Mouse (Mus musculus) limb, embryonic 15.5 days (tissue): Measurements from ENCODE around the gene Pbx2. TPM values are rescaled to one million over a fixed set of nuclear protein-coding genes. Genes with fewer than 3 reads are reported as not detected.

ENCODE experiments used
- ATAC-seq: fragments of 200-750 bp; cut with Nextera tagmentation; 2 replicates; pipeline ENCODE4 v1.8.0; 2017; ENCODE audit warnings: low read depth, moderate TSS enrichment; ENCODE audit not compliant: insufficient number of reproducible peaks, low FRiP score, low TSS enrichment
- H3K27ac ChIP-seq: fragments of 300-500 bp; sonication (generic); 2 replicates; pipeline ENCODE4 v1.5.1; 2015; ENCODE audit warnings: moderate library complexity, mild to moderate bottlenecking, inconsistent platforms
- H3K27me3 ChIP-seq: fragments of 300-500 bp; sonication (generic); 2 replicates; pipeline ENCODE4 v1.6.1; 2015; ENCODE audit warnings: inconsistent platforms
- H3K36me3 ChIP-seq: fragments of 300-500 bp; sonication (generic); 2 replicates; pipeline ENCODE4 v1.6.1; 2015; ENCODE audit warnings: inconsistent platforms
- H3K4me1 ChIP-seq: fragments of 300-500 bp; sonication (generic); 2 replicates; pipeline ENCODE4 v1.6.1; 2015; ENCODE audit warnings: inconsistent platforms
- H3K4me2 ChIP-seq: fragments of 300-500 bp; sonication (generic); 2 replicates; pipeline ENCODE4 v1.6.1; 2015; ENCODE audit warnings: mild to moderate bottlenecking, inconsistent platforms
- H3K4me3 ChIP-seq: fragments of 300-500 bp; sonication (generic); 2 replicates; pipeline ENCODE4 v1.5.1; 2015; ENCODE audit warnings: mild to moderate bottlenecking, inconsistent platforms
- H3K9ac ChIP-seq: fragments of 300-500 bp; sonication (generic); 2 replicates; pipeline ENCODE4 v1.6.1; 2015; ENCODE audit warnings: inconsistent platforms
- H3K9me3 ChIP-seq: fragments of 300-500 bp; sonication (generic); 2 replicates; pipeline ENCODE4 v1.6.1; 2016; ENCODE audit warnings: inconsistent platforms
- WGBS: fragments of 180-500 bp; shearing (Covaris S2); methylation state at CpG from one replicate; pipeline ENCODE4 v1.1.7; 2015; 5-methylcytosine and 5-hydroxymethylcytosine counted together
- polyA plus RNA-seq: library from polyadenylated mRNA; unstranded; fragments of >200 nt; fragmentation: Nextera tagmentation; extraction: Ambion mirVana; gene quantifications from 2 replicates; pipeline ENCODE4 v1.2.1, GENCODE M21; 2015

Pbx2 gene
- polyA plus RNA-seq, 1 experiment from 2014 or later, result 9.8 TPM

- Histone ChIP-seq H3K4me3 (0 out of 2 replicates have a peak overlapping the region, but pooled peaks have one; percentile 80), H3K9me3 (no peaks in the 10 kb centered on the region), H3K27me3 (no peaks in the 10 kb centered on the region), H3K36me3 (peaks cover 11% of the 10 kb centered on the region), H3K4me2 (peak overlapping the region; percentile 24), H3K9ac (no peak overlapping the region), H3K27ac (peak overlapping the region; percentile 98), H3K4me1 (peaks cover 71% of the 10 kb centered on the region)
- WGBS, result 67% methylated on average over 15 of the region's 15 CpGs
- ATAC-seq, result no peak
Measured at GRCm38 (mm10) chr17:34590154-34590987, 695 bp upstream of the Pbx2 start.

DNA sequence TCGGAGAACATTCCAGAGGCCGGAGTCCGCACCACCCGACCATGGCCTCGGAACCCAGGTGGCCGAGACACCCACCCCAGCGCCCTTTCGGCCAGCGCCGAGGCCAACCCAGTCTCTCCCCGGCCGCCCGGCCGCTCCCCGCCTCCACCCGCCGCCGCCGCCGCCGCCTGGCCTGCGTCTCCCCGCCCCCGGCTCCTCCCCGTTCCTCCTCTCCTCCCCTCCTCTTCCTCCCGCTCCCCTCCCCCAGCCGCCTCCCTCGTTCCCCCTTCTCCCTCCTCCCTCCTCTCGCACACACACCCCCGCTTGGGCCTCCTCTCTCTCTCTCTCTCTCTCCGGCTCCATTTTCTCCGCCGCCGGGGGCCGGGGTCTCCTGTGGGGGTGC is 919 bp downstream of the Pbx2 start:
- H3K9ac ChIP-seq, result peak overlapping the region; percentile 84
- WGBS, result under 1% methylated on average over 31 of the region's 35 CpGs
- peak; percentile 42; the same call in 1 of the 2 replicates for ATAC-seq
- peaks cover 63% of the 10 kb centered on the region for H3K4me1 ChIP-seq
- H3K27me3 ChIP-seq, result no peaks in the 10 kb centered on the region
- H3K4me3 ChIP-seq, result peak overlapping the region; percentile 80
- no peaks in the 10 kb centered on the region for H3K9me3 ChIP-seq
- H3K27ac ChIP-seq, result peak overlapping the region; percentile 98
- peaks cover 21% of the 10 kb centered on the region for H3K36me3 ChIP-seq
- H3K4me2 ChIP-seq, result peak overlapping the region; percentile 85

DNA sequence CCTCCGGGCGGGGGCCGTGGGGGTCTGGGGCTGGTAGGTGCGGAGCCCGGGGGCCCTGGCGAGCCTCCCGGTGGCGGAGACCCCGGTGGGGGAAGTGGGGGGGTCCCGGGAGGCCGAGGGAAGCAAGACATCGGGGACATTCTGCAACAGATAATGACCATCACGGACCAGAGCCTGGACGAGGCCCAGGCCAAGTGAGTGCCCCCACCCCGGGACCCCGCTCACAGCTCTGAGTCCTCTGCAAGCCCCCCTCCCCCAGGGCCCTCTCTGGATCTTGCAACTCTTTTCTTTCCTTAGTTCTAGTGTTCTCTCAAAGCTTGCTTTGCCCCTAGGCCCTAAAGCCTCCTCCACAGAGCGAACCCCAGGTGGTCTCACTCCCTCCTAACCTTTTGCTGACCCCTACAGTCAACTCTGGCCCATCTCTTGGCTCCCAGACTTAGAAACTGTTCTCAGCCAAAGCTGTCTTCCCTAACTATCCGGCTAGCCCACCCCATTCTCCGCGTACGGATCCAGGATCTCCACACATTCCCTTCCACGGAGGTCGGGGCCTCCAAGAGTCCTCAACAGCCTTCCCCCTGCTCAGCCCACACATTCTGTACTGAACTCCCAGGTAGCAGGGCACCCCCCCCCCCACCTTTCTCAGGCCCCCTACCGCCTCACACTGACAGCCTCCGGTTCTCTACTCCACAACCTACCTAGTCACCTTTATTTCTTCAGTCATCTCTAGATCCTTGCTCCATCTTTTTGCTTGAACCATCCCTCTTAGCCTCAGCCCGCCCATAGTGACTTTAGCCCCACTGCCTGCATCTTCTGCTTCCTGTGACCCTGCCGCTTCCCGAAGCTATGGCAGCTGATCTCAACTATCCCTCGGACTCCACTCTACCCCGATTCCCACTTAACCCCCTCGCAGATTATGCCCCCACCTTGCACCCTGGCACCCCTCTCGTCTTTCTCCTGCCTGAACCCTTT is 1.8 kb downstream of the Pbx2 start:
- H3K4me3 ChIP-seq, result peak overlapping the region; percentile 80
- no peaks in the 10 kb centered on the region for H3K27me3 ChIP-seq
- peaks cover 66% of the 10 kb centered on the region for H3K4me1 ChIP-seq
- H3K4me2 ChIP-seq, result peak overlapping the region; percentile 85
- peak; percentile 4; the same call in 1 of the 2 replicates for ATAC-seq
- peak overlapping the region; percentile 98 for H3K27ac ChIP-seq
- no peaks in the 10 kb centered on the region for H3K9me3 ChIP-seq
- H3K36me3 ChIP-seq, result peaks cover 21% of the 10 kb centered on the region
- H3K9ac ChIP-seq, result peak overlapping the region; percentile 84
- WGBS, result 1% methylated on average over 23 of the region's 32 CpGs

DNA sequence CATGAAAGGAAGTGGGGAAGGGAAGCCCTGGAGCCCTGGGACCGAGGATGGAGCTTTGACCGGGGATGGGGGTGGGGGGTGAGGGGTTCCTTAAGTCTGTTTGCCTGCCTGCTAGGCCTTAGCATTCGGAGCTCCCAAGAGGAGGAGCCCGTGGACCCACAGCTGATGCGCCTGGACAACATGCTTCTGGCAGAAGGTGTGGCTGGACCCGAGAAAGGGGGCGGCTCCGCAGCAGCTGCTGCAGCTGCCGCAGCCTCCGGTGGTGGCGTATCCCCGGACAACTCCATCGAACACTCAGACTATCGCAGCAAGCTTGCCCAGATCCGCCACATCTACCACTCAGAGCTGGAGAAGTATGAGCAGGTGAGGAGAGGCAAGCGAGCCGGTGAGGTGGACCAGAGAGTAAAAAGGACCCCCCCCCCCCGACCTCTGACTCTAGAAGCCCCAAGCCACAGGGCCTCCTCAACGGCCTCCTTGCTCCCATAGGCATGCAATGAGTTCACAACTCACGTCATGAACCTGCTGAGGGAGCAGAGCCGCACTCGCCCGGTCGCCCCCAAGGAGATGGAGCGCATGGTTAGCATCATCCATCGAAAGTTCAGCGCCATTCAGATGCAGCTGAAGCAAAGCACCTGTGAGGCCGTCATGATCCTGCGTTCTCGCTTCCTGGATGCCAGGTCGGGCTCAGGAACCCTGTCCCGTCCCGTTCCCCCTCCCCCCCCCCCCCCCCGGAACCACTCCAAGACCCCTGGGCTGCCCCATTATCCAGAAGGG is 2.9 kb downstream of the Pbx2 start:
- peak overlapping the region; percentile 98 for H3K27ac ChIP-seq
- peak overlapping the region; percentile 80 for H3K4me3 ChIP-seq
- H3K4me2 ChIP-seq, result peak overlapping the region; percentile 85
- H3K9me3 ChIP-seq, result no peaks in the 10 kb centered on the region
- H3K4me1 ChIP-seq, result peaks cover 60% of the 10 kb centered on the region
- H3K9ac ChIP-seq, result peak overlapping the region; percentile 84; the same call in 1 of the 2 replicates
- no peak for ATAC-seq
- WGBS, result 45% methylated on average over 34 of the region's 34 CpGs
- peaks cover 21% of the 10 kb centered on the region for H3K36me3 ChIP-seq
- H3K27me3 ChIP-seq, result no peaks in the 10 kb centered on the region

DNA sequence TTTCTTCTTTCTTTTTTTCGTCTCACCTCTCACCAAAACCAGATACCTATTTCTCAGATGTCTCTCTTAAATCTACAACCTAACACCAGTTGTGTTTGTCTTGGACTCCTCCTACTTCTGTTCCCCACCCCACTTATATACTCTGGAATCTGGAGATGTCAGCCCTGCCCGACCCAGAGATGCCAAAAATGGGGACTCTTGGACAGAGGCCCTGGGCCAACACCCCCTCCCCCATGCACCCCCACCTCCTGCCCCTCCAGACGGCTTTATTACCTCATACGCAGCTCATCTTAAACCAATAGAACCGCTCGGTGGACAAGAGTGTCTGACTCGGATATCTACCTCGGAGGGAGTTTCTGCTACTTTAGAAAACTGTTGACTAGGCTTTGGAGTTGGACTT is 5.0 kb downstream of the Pbx2 start:
- H3K4me1 ChIP-seq, result peaks cover 44% of the 10 kb centered on the region
- H3K9me3 ChIP-seq, result no peaks in the 10 kb centered on the region
- no peak for ATAC-seq
- no peak overlapping the region for H3K4me2 ChIP-seq
- H3K27me3 ChIP-seq, result no peaks in the 10 kb centered on the region
- peaks cover 33% of the 10 kb centered on the region for H3K36me3 ChIP-seq
- no peak overlapping the region for H3K27ac ChIP-seq
- H3K4me3 ChIP-seq, result no peak overlapping the region
- no peak overlapping the region for H3K9ac ChIP-seq
- WGBS, result 71% methylated on average over 8 of the region's 8 CpGs

GRCm38 (mm10) chr17:34597566-34598095 is 6.6 kb downstream of the Pbx2 start, which contains the start of gene Ager:
Ager (plus strand) TSS chr17:34597862.
- Histone ChIP-seq H3K9ac (no peak within 1 kb of the TSS), H3K27ac (no peak within 1 kb of the TSS)

GRCm38 (mm10) chr17:34599891-34600290 is 8.8 kb downstream of the Pbx2 start:
- Histone ChIP-seq H3K27ac (no peak overlapping the region), H3K27me3 (no peaks in the 10 kb centered on the region), H3K9ac (no peak overlapping the region), H3K4me3 (no peak overlapping the region), H3K36me3 (peaks cover 35% of the 10 kb centered on the region), H3K4me1 (peaks cover 42% of the 10 kb centered on the region), H3K9me3 (no peaks in the 10 kb centered on the region), H3K4me2 (no peak overlapping the region)
- no peak for ATAC-seq
- 83% methylated on average over 9 of the region's 9 CpGs for WGBS

More at GRCm38 (mm10) chr17:34597566-34598095, 6.6 kb downstream of the Pbx2 start, which contains the start of gene Ager:
- H3K36me3 ChIP-seq, result peaks cover 41% of the 10 kb centered on the region
- no peak within 1 kb of the TSS for H3K4me2 ChIP-seq
- whole genome bisulfite sequencing, result 18% methylated on average over 6 of the region's 6 CpGs
- no peaks in the 10 kb centered on the region for H3K9me3 ChIP-seq
- no peaks in the 10 kb centered on the region for H3K27me3 ChIP-seq
- peaks cover 46% of the 10 kb centered on the region for H3K4me1 ChIP-seq
- no peak within 1 kb of the TSS for H3K4me3 ChIP-seq
- no peak for ATAC-seq

- Histone ChIP-seq H3K4me1 (peaks cover 42% of the 10 kb centered on the region), H3K4me3 (no peak overlapping the region), H3K9ac (no peak overlapping the region), H3K27me3 (no peaks in the 10 kb centered on the region), H3K27ac (no peak overlapping the region), H3K36me3 (peaks cover 21% of the 10 kb centered on the region), H3K4me2 (peak overlapping the region; percentile 86; the same call in 1 of the 2 replicates), H3K9me3 (no peaks in the 10 kb centered on the region)
- WGBS, result 86% methylated on average over 12 of the region's 12 CpGs
- ATAC-seq, result no peak
Measured at GRCm38 (mm10) chr17:34601796-34602195, 10.7 kb downstream of the Pbx2 start.

DNA sequence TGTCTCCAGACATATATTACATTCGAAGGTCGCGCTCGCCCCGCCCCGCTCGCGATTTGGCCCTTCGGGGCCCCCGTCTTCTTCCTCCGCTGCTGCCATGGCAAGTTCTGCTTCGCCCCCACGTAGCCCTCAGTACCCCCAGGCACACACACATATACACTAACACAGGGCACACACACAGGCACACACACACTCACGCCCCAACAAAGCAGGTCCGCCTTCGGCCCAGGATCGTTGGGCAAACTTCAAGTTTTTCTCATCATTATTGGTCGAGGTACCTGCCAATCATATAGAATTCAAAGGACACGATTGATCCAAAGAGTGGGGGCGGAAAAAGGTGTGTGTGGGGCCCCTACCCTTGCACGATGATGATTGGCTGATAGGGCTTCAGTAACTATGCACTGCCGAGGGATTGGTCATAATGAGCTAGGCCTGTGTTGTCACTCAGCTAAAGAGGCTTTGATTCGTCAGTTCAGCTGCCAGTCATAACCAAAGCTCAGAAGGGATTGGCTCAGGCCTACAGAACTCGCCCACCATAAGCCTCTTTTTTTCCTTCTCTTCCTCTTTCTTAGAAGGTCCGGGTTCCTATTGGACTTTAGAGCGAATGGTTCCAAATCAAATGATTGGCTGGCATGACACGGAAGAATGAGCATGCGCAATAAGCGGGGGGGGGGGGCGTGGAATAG is 12.5 kb downstream of the Pbx2 start, which contains the start of gene Rnf5:
Gene Rnf5 (minus strand): TSS at position 316 of the 686 bp plus-strand sequence.
- Histone ChIP-seq H3K36me3 (peaks cover 28% of the 10 kb centered on the region), H3K9me3 (no peaks in the 10 kb centered on the region), H3K27me3 (no peaks in the 10 kb centered on the region), H3K9ac (peak within 1 kb of the TSS; percentile 65), H3K4me1 (peaks cover 51% of the 10 kb centered on the region), H3K4me2 (peak within 1 kb of the TSS; percentile 86), H3K27ac (peak within 1 kb of the TSS; percentile 89), H3K4me3 (peak within 1 kb of the TSS; percentile 84)
- peak; percentile 97 for ATAC-seq
- under 1% methylated on average over 30 of the region's 30 CpGs for WGBS

DNA sequence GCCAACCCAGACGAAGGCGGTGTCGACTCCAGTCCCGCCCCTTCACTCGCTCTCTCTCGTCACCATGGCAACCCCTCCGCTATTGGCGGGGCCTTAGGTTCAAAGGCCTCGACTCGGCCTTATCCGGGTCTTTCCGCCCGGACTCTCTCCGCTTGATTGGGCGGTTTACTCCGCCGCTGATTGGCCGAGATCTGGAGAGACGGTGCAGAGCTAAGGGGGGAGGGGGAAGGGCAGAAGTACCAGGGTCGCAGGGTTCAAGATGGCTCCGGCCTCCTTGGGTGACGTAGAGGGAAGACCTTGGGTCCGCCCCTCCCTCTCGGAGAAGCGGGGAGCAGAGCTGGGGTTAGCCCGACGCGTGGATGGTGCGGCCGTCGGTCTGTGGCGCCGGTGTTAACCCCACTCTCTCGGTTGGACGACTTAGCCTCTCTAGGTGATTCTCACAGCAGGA is 13.0 kb downstream of the Pbx2 start, which contains the start of gene Agpat1:
Gene Agpat1 (plus strand): TSS at position 202 of the 448 bp plus-strand sequence.
- Histone ChIP-seq H3K36me3 (peaks cover 28% of the 10 kb centered on the region), H3K27me3 (no peaks in the 10 kb centered on the region), H3K9ac (peak within 1 kb of the TSS; percentile 65), H3K9me3 (no peaks in the 10 kb centered on the region), H3K4me1 (peaks cover 57% of the 10 kb centered on the region), H3K4me3 (peak within 1 kb of the TSS; percentile 84), H3K4me2 (peak within 1 kb of the TSS; percentile 86), H3K27ac (peak within 1 kb of the TSS; percentile 89)
- ATAC-seq, result peak; percentile 90
- WGBS, result under 1% methylated on average over 35 of the region's 35 CpGs
